Mouse (Mus musculus): Measurements from ENCODE around the gene Sytl3.
"Not testable (repeated sequence)": the region's sequence is repeated elsewhere in the genome, so short reads cannot be mapped to it uniquely, and the experiment has no call there.

The Sytl3 gene

GRCm38 (mm10) chr17:6658801-6659200, at the start of gene Sytl3:
Sytl3 (plus strand) TSS chr17:6659093.
- in situ Hi-C loops (cut with MboI, MseI) = loop anchor here (5.0 to 10.0 kb wide), 2 partner anchors 232 to 344 kb away; partner anchors contain the start of gene Dynlt1a

GRCm38 (mm10) chr17:6613524-6613923, 45.4 kb upstream of the Sytl3 start:
- in situ Hi-C loops (cut with MboI, MseI) = not testable (repeated sequence)

- in situ Hi-C loops (cut with MboI, MseI) = not testable (repeated sequence)
Observed at GRCm38 (mm10) chr17:6614316-6614715, 44.6 kb upstream of the Sytl3 start.

GRCm38 (mm10) chr17:6616731-6617130, 42.2 kb upstream of the Sytl3 start:
- in situ Hi-C loops (cut with MboI, MseI) = not testable (repeated sequence)

GRCm38 (mm10) chr17:6617689-6618400, 41.0 kb upstream of the Sytl3 start:
- in situ Hi-C loops (cut with MboI, MseI) = not testable (repeated sequence)

- in situ Hi-C loops (cut with MboI, MseI) = not testable (repeated sequence)
Observed at GRCm38 (mm10) chr17:6619271-6619670, 39.6 kb upstream of the Sytl3 start.

GRCm38 (mm10) chr17:6620035-6620434, 38.9 kb upstream of the Sytl3 start:
- in situ Hi-C loops (cut with MboI, MseI) = not testable (repeated sequence)

GRCm38 (mm10) chr17:6620730-6621451, 38.0 kb upstream of the Sytl3 start:
- in situ Hi-C loops (cut with MboI, MseI) = not testable (repeated sequence)

GRCm38 (mm10) chr17:6621976-6622375, 36.9 kb upstream of the Sytl3 start:
- in situ Hi-C loops (cut with MboI, MseI) = not testable (repeated sequence)

- in situ Hi-C loops (cut with MboI, MseI) = loop anchor here (5.0 kb wide), 2 partner anchors 168 to 333 kb away; no protein-coding TSS in a partner anchor
Observed at GRCm38 (mm10) chr17:6624926-6625558, 33.9 kb upstream of the Sytl3 start.

GRCm38 (mm10) chr17:6630398-6630797, 28.5 kb upstream of the Sytl3 start:
- in situ Hi-C loops (cut with MboI, MseI) = not testable (repeated sequence)

- in situ Hi-C loops (cut with MboI, MseI) = not testable (repeated sequence)
Observed at GRCm38 (mm10) chr17:6632850-6633249, 26.0 kb upstream of the Sytl3 start.

GRCm38 (mm10) chr17:6635781-6636180, 23.1 kb upstream of the Sytl3 start:
- in situ Hi-C loops (cut with MboI, MseI) = not testable (repeated sequence)

GRCm38 (mm10) chr17:6636861-6637260, 22.0 kb upstream of the Sytl3 start:
- in situ Hi-C loops (cut with MboI, MseI) = no loop called here

GRCm38 (mm10) chr17:6637434-6637833, 21.5 kb upstream of the Sytl3 start:
- in situ Hi-C loops (cut with MboI, MseI) = not testable (repeated sequence)

- in situ Hi-C loops (cut with MboI, MseI) = not testable (repeated sequence)
Observed at GRCm38 (mm10) chr17:6638444-6638843, 20.4 kb upstream of the Sytl3 start.

GRCm38 (mm10) chr17:6639486-6639885, 19.4 kb upstream of the Sytl3 start:
- in situ Hi-C loops (cut with MboI, MseI) = not testable (repeated sequence)

- in situ Hi-C loops (cut with MboI, MseI) = not testable (repeated sequence)
Observed at GRCm38 (mm10) chr17:6640044-6640637, 18.8 kb upstream of the Sytl3 start.

- in situ Hi-C loops (cut with MboI, MseI) = not testable (repeated sequence)
Observed at GRCm38 (mm10) chr17:6640771-6641429, 18.0 kb upstream of the Sytl3 start.

GRCm38 (mm10) chr17:6644210-6644609, 14.7 kb upstream of the Sytl3 start:
- in situ Hi-C loops (cut with MboI, MseI) = not testable (repeated sequence)

- in situ Hi-C loops (cut with MboI, MseI) = not testable (repeated sequence)
Observed at GRCm38 (mm10) chr17:6644673-6645072, 14.2 kb upstream of the Sytl3 start.

Data from T-helper 2 cell (primary cell).